Mouse (Mus musculus) ES-Bruce4 (cell line): ENCODE measurements around the gene Olfr1394. TPM values are rescaled to one million over a fixed set of nuclear protein-coding genes. Genes with fewer than 3 reads are reported as not detected.

ENCODE experiments used
- H3K27ac ChIP-seq: 2 replicates; pipeline ENCODE4 v1.5.1; 2012; ENCODE audit warnings: low read length, inconsistent platforms; ENCODE audit not compliant: insufficient read depth
- H3K27me3 ChIP-seq: 2 replicates; pipeline ENCODE4 v1.6.1; 2012; ENCODE audit warnings: mild to moderate bottlenecking, low read length, inconsistent platforms; ENCODE audit not compliant: control insufficient read depth, poor library complexity, insufficient read depth, severe bottlenecking
- H3K36me3 ChIP-seq: 2 replicates; pipeline ENCODE4 v1.6.1; 2012; ENCODE audit warnings: inconsistent platforms, mild to moderate bottlenecking, low read length, moderate library complexity; ENCODE audit not compliant: control insufficient read depth, poor library complexity, insufficient read depth, severe bottlenecking
- H3K4me1 ChIP-seq: one replicate; pipeline ENCODE4 v1.8.1; 2011; ENCODE audit warnings: low read length; ENCODE audit not compliant: control insufficient read depth, insufficient read depth
- H3K4me3 ChIP-seq: 2 replicates; pipeline ENCODE4 v1.5.1; 2011; ENCODE audit warnings: low read depth, mild to moderate bottlenecking, low read length
- H3K9ac ChIP-seq: 2 replicates; pipeline ENCODE4 v1.6.1; 2012; ENCODE audit warnings: low read depth, mild to moderate bottlenecking, inconsistent platforms; ENCODE audit not compliant: poor library complexity, severe bottlenecking
- H3K9me3 ChIP-seq: replicated peaks from 2 replicates; pipeline ENCODE4 v1.6.1; 2012; ENCODE audit warnings: mild to moderate bottlenecking, low read length, inconsistent platforms; ENCODE audit not compliant: control insufficient read depth, poor library complexity, insufficient read depth, severe bottlenecking
- CTCF ChIP-seq: IDR thresholded peaks from one replicate; pipeline ENCODE4 v1.8.1; 2011; ENCODE audit warnings: low read depth, low read length
- EP300 ChIP-seq: IDR thresholded peaks from 2 replicates; pipeline ENCODE4 v1.6.1; 2011; ENCODE audit warnings: low read depth, low read length; ENCODE audit not compliant: insufficient read depth
- POLR2A ChIP-seq: IDR thresholded peaks from one replicate; pipeline ENCODE4 v1.8.1; 2011; ENCODE audit warnings: low read length; ENCODE audit not compliant: insufficient read depth
- polyA plus RNA-seq: library from polyadenylated mRNA; stranded (reverse); fragments of >200 nt; gene quantifications from 2 replicates; pipeline ENCODE4 v1.2.4, GENCODE M21; 2011; ENCODE audit warnings: low read depth; ENCODE audit not compliant: missing spikeins, insufficient read depth, insufficient read length

Olfr1394 gene
- polyA plus RNA-seq, 1 experiment: not detected

- no peak overlapping the region for H3K27ac ChIP-seq
- no peak for TF ChIP-seq POLR2A
- TF ChIP-seq EP300: no peak
- no peak for TF ChIP-seq CTCF
These were observed 41.7 kb downstream of the Olfr1394 start for GRCm38 (mm10) chr11:49195819-49196322.

GRCm38 (mm10) chr11:49200666-49201065 lies 46.5 kb downstream of the Olfr1394 start:
- Histone ChIP-seq H3K9ac (no peak overlapping the region), H3K9me3 (peaks cover 12% of the 10 kb centered on the region), H3K27me3 (no peaks in the 10 kb centered on the region), H3K4me1 (peaks cover 1% of the 10 kb centered on the region), H3K27ac (no peak overlapping the region), H3K36me3 (no peaks in the 10 kb centered on the region), H3K4me3 (no peak overlapping the region)
- TF ChIP-seq EP300: no peak
- TF ChIP-seq CTCF: no peak
- no peak for TF ChIP-seq POLR2A

More at GRCm38 (mm10) chr11:49195819-49196322, 41.7 kb downstream of the Olfr1394 start:
- H3K36me3 ChIP-seq: no peaks in the 10 kb centered on the region
- no peaks in the 10 kb centered on the region for H3K27me3 ChIP-seq
- peaks cover 12% of the 10 kb centered on the region for H3K9me3 ChIP-seq
- H3K9ac ChIP-seq: no peak overlapping the region
- no peak overlapping the region for H3K4me3 ChIP-seq
- no peaks in the 10 kb centered on the region for H3K4me1 ChIP-seq

GRCm38 (mm10) chr11:49201142-49201541 lies 47.0 kb downstream of the Olfr1394 start:
- Histone ChIP-seq H3K27ac (no peak overlapping the region), H3K9ac (no peak overlapping the region), H3K9me3 (peaks cover 12% of the 10 kb centered on the region), H3K4me1 (peaks cover 1% of the 10 kb centered on the region), H3K36me3 (no peaks in the 10 kb centered on the region), H3K4me3 (no peak overlapping the region), H3K27me3 (no peaks in the 10 kb centered on the region)
- TF ChIP-seq POLR2A (no peak), EP300 (no peak), CTCF (no peak)

- Histone ChIP-seq H3K9ac (peak overlapping the region; percentile 85), H3K4me1 (peaks cover 1% of the 10 kb centered on the region), H3K27me3 (no peaks in the 10 kb centered on the region), H3K9me3 (peaks cover 10% of the 10 kb centered on the region), H3K27ac (peak overlapping the region; percentile 54; the same call in 1 of the 2 replicates), H3K4me3 (peak overlapping the region; percentile 86), H3K36me3 (peaks cover 8% of the 10 kb centered on the region)
- TF ChIP-seq CTCF (no peak), POLR2A (no peak)
These were observed 47.9 kb downstream of the Olfr1394 start for GRCm38 (mm10) chr11:49202071-49202470.

- Histone ChIP-seq H3K4me3 (peak overlapping the region; percentile 86), H3K4me1 (peaks cover 1% of the 10 kb centered on the region), H3K27me3 (no peaks in the 10 kb centered on the region), H3K27ac (peak overlapping the region; percentile 87), H3K9ac (peak overlapping the region; percentile 85), H3K9me3 (peaks cover 6% of the 10 kb centered on the region), H3K36me3 (peaks cover 8% of the 10 kb centered on the region)
- TF ChIP-seq CTCF (no peak), EP300 (no peak)
These were observed 48.4 kb downstream of the Olfr1394 start for GRCm38 (mm10) chr11:49202523-49203061.

GRCm38 (mm10) chr11:49203129-49203768 lies 49.1 kb downstream of the Olfr1394 start, which contains the start of gene Zfp62:
Gene Zfp62, plus strand, starts transcription at chr11:49203292.
- Histone ChIP-seq H3K36me3 (peaks cover 8% of the 10 kb centered on the region), H3K27ac (peak within 1 kb of the TSS; percentile 96), H3K4me1 (peaks cover 1% of the 10 kb centered on the region), H3K4me3 (peak within 1 kb of the TSS; percentile 86), H3K9me3 (peaks cover 6% of the 10 kb centered on the region), H3K9ac (peak within 1 kb of the TSS; percentile 85), H3K27me3 (no peaks in the 10 kb centered on the region)
- TF ChIP-seq EP300 (no peak), POLR2A (peak; percentile 9)
